Mouse (Mus musculus) small intestine, adult 2 months (tissue): ENCODE results near the gene Gm10642.

Source experiments
- CTCF ChIP-seq: fragments of 200-500 bp; IDR thresholded peaks from 2 replicates; pipeline ENCODE4 v1.5.1; 2012; ENCODE audit warnings: low read depth, mild to moderate bottlenecking, control low read depth, inconsistent platforms, low read length, moderate library complexity, mixed read lengths; ENCODE audit not compliant: insufficient replicate concordance, insufficient read length; ENCODE audit errors: extremely low read depth
- POLR2A ChIP-seq: fragments of 200-500 bp; IDR thresholded peaks from 2 replicates; pipeline ENCODE4 v1.6.1; 2012; ENCODE audit warnings: low read depth, mild to moderate bottlenecking, control low read depth, inconsistent platforms, low read length, moderate library complexity

DNA sequence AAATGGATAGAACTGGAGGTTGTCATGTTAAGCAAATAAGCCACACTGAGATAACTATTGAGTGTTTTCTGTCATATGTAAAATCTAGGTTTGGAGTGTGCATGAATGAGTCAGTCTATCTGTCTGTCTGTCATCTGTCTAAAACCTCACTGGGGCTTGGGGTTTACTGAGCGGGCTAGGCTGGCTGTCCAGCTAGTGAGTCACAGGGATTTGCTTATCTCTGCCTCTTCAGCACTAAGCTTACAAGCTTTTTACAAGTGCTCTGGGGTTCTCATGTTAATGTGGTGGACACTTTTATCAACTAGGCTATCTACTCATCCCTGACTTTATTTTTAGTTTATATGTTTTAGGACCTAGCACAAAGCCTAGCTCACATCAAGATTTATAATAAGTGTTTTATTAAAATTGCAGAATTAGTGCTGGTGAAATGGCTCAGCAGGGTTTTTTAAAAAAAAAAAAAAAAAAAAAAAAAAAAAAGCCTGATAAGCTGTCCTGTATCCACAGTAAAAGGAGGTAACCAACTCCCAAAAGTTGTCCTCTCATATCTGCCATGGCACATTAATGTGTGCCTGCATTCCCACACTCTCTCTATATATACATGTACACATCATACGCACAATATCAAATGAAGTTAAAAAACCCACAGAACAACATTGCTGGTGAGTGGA, 32.4 kb downstream of the Gm10642 start:
- TF ChIP-seq CTCF, result no peak
- TF ChIP-seq POLR2A, result no peak
